Mouse (Mus musculus) kidney, postnatal 14 days (tissue): ENCODE measurements at regions not wholly inside any gene's neighbourhood (a gene's known extent, or its start where the extent isn't known, plus 50 kb on each side); places are given as distances from the start of the nearest gene placed in this dataset.

Source experiments
- DNase-seq: peaks from one replicate; pipeline ENCODE4 v3.0.0; 2022; ENCODE audit warnings: mixed read lengths

GRCm38 (mm10) chr7:40672348-40672747 is 225.8 kb upstream of the Vstm2b start:
- DNase-seq = no peak

- no peak for DNase-seq
These were observed 223.7 kb upstream of the Vstm2b start for GRCm38 (mm10) chr7:40674397-40674796.

DNA sequence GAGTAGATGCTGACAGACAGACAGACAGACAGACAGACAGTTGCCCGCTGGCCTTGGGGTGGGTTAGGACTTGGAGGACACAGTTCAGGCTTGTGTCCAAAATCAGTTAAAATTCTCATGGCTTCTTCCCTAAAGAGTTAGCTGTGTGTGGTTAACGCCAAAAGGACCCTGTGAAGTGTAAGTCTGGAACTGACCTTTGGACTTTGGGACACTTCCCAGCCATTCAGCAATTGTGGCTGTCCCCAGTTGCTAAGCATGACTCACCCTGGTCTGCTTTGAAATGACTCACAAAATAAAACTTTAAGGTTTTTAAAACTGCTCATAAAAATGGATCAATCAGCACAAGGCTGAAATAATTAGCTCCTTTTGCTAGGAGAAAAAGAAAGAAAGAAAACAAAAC is 220.5 kb upstream of the Vstm2b start:
- peak; percentile 61 for DNase-seq

- no peak for DNase-seq
These were observed 217.6 kb upstream of the Vstm2b start for GRCm38 (mm10) chr7:40680567-40680966.

DNA sequence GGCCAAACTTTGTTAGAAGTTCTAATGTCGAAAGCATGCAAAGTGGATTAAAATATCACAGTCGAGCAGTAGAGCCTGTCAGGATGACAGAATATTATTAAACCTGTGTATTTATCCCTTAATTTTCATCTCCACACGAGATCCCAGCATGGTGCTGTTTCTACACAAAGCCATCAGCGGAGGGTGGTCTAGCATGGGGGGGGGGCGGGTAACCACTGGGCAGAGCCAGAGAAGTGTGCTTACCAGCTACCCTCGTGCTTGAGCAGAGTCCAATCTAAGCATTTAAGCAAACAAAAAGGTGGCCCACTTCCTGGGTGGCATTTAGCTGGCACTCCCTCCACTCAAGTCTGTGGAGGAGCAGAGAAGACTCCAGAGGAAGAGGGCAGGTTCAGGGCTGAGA is 217.1 kb upstream of the Vstm2b start:
- DNase-seq = no peak

- DNase-seq = peak; percentile 57
These were observed 215.0 kb upstream of the Vstm2b start for GRCm38 (mm10) chr7:40683176-40683575.

DNA sequence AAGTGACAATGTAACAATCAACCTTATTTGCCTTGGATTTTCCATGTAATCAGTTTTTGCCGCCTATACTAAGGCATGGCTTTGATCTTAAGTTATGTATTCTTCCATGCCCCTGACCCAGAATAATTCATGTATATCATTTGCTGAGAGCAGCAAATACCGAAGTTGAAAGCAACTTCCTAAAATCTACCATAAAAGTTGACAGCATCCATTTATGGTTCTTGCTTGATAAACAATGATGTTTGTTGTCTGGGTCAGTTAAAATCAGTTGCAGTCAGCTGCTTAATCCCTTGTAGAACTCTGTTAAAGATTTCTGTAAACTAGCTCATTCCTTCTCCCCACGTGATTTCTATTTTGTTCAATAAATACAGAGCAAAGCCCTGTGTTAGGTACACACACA is 214.5 kb upstream of the Vstm2b start:
- DNase-seq = no peak

GRCm38 (mm10) chr7:40687005-40687404 is 211.1 kb upstream of the Vstm2b start:
- DNase-seq = no peak

- no peak for DNase-seq
These were observed 209.6 kb upstream of the Vstm2b start for GRCm38 (mm10) chr7:40688546-40688945.

GRCm38 (mm10) chr7:40693755-40694154 is 204.4 kb upstream of the Vstm2b start:
- no peak for DNase-seq

DNA sequence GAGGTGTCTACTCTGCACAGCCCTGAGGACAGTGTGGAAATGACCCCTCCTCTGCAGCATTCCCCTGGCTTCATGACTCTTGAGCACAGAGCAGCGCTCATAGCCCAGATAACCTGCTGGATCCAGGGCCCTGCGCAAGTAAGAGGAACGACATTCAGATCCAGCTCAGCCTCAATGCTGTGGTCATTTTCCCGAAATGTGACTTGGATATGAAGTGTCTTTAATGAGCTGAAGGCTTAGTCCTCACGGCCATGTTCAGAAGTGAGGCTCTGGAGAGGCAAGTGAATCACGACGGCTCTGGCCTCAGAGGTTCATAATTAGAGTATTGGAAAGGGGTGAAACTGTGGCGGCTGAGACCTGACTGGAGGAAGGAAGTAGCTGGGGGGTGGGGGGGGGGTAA is 200.6 kb upstream of the Vstm2b start:
- DNase-seq = no peak

DNA sequence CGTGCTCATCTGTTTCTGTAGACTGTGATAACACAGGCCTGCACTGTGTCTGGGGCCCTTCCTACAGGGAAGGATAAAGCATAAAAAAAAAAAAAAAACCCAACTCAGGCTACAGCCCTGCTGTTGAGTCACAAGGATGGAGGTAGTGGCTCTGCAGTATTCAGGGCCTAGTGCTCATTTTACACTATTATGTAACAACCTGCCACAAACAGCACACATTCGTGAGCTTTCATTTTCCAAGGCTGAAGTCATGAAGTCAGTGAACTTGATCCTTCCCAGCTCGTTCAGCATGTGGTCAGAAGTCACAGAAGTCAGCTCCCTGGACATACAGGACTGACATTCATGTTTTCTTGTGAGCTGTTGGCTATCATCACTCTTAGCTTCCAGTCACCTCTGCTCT is 199.8 kb upstream of the Vstm2b start:
- DNase-seq = no peak

DNA sequence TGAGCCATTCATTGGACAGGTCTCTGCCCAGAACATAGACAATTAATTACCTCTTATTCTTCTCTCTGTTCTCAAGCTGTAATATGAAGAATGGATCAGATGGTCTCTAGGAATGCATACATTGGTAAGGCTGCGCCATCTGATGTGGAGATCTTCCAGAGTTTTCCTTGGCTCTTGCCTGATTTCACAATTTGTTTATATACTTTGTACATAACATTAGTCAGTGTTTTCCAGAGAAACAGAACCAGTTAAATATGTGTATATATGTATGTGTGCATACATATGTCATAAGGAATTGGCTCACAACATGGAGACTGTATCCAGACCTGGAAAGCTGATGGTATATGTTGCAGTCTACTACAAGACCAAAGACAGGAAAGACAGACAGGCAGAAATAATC is 198.5 kb upstream of the Vstm2b start:
- no peak for DNase-seq

DNA sequence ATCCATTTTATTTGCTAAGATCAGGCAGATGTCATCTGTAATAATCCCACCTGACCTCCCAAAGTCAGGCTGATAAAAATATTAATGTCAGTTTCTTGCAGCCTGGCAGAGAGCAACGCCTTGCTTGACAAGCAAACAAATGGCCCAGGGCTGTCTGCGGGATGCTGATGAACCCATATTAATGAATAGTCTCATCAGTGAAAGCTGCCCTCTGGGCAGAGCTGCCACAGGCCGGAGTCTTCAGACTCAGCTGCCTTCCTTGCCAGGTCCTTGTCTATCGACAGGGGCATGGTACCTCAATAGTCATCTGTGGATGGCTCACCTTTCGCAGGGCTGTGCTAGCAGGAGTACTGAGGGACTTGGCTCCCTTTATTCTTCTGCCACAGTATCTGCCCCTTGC is 197.5 kb upstream of the Vstm2b start:
- DNase-seq = no peak

GRCm38 (mm10) chr7:40702191-40703045 is 195.7 kb upstream of the Vstm2b start:
- DNase-seq = peak; percentile 17

- no peak for DNase-seq
These were observed 189.9 kb upstream of the Vstm2b start for GRCm38 (mm10) chr7:40708231-40708630.

GRCm38 (mm10) chr7:40717991-40718390 is 180.1 kb upstream of the Vstm2b start:
- no peak for DNase-seq

GRCm38 (mm10) chr7:40736971-40737468 is 161.1 kb upstream of the Vstm2b start:
- DNase-seq = no peak

- no peak for DNase-seq
These were observed 160.6 kb upstream of the Vstm2b start for GRCm38 (mm10) chr7:40737496-40737895.

DNA sequence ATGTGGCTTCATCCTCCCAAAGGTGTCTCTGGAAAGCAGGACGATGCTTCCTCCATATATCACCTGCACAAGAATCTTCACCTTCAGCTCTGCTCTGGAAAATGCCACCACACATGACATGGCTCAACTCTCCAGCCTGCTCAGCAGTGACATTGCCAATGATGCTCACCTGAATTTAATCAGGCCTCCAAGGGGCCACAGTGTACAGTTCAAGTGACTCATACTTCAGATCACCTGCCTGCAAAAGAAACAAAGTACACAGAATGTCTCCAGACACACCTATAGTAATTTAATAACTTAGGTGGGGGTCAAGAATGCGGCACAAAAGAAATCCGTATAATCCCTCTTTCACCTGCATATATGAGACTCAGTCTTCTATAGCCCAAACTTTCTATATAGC is 160.0 kb upstream of the Vstm2b start:
- no peak for DNase-seq

DNA sequence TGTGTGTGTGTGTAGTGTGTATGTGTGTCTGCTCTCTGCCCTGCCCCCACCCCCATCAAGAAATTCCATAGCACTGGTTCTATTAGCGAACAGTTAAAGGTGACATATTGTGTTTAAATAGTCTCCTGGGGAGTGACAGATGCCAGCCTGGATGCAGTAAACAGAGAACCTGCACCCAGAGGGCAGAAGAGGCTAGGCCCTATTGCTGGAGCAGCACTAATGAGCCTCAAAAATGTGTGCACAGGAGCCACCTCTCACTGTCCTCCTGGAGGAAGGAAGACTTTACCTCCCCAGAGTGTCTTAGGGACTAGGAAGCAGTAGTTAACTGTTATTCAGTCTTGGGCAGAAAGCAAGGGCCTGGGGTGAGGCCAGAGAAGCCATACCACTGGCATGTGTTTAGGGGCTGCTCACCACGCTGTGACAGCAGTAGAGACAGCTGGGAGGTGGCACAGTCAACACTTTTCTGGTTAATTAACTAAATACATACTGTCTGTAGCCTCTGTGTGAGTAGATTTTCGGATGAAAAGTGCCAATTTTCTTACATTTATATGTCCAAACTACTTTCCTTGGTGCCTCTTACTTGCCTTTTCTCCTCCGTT is 155.5 kb upstream of the Vstm2b start:
- DNase-seq = no peak

DNA sequence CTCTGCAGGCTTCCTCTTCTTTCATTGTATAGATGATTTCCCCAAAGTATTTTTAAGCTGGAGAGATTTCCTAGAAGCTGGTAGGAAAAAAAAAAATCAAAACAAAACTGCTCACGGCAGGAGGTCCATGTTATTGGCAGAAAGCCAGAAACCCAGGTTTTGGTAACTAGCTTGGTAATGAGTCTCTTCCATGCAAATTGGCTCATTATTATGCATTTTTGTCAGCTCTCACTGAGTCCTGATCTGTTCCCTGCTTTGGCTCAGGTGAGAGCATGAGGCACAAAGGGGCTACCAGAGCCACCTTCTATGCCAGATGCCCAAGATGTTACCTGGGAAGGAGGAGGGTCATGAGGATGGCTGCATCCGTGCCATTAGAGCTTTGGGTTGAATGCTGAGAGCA is 146.3 kb upstream of the Vstm2b start:
- DNase-seq = peak; percentile 11

DNA sequence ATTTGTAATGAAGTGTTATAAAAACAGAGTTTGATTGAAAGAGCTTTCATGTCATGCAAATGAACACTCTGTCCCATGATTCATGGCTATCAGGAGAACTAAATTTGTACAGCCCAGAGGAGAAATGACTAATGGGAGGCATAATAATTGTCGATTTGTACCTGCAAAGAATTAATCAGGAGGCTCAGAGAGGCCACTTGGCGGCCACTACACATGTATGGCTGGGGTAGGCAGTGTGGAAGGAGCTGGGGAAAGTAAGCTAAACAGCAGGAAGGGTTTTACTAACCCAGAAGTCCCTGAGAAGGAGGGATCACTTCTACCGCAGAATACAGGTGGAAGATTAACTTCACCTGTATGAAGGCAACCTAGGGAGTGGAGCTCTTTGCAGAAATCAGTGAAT is 145.9 kb upstream of the Vstm2b start:
- no peak for DNase-seq

DNA sequence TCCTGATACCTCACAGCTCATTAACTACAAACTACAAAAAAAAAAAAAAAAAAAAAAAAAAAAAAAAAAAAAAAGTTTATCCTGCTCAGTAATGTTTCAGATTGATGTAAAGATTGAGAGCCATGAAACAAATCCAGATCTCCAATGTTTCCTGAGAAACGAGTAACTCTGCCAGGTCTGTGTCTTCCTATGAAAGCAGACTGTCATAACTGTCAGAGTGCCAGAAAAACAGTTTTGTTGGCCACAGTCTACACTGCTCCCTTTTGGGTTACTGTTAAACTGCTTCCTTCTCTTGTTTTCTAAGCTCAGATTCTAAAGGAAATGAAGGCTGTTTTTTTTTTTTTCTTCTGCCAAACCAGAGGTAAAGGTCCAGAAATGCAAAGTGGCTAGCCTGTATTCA is 144.6 kb upstream of the Vstm2b start:
- DNase-seq = no peak
